Mouse (Mus musculus) heart, postnatal 0 days (tissue): Measurements from ENCODE around the gene Nmnat2. TPM values are rescaled to one million over a fixed set of nuclear protein-coding genes. Genes with fewer than 3 reads are reported as not detected.

Experiments
- ATAC-seq: fragments of 200-750 bp; cut with Nextera tagmentation; 2 replicates; pipeline ENCODE4 v1.8.0; 2017; ENCODE audit warnings: low read depth, moderate number of reproducible peaks, moderate library complexity; ENCODE audit not compliant: insufficient read depth
- DNase-seq: peaks from one replicate; pipeline ENCODE4 v3.0.0-alpha.2; 2016; ENCODE audit warnings: low spot score
- H3K27ac ChIP-seq: fragments of 300-500 bp; sonication (generic); 2 replicates; pipeline ENCODE4 v1.5.1; 2014; ENCODE audit warnings: low read depth, mild to moderate bottlenecking
- H3K27me3 ChIP-seq: fragments of 300-500 bp; sonication (generic); 2 replicates; pipeline ENCODE4 v1.6.1; 2014; ENCODE audit warnings: low read length, mixed read lengths; ENCODE audit not compliant: control insufficient read depth, insufficient read depth
- H3K36me3 ChIP-seq: fragments of 300-500 bp; sonication (generic); replicated peaks from 2 replicates; pipeline ENCODE4 v1.6.1; 2014; ENCODE audit warnings: low read length, mixed read lengths; ENCODE audit not compliant: control insufficient read depth, insufficient read depth
- H3K4me1 ChIP-seq: fragments of 300-500 bp; sonication (generic); 2 replicates; pipeline ENCODE4 v1.6.1; 2014; ENCODE audit warnings: antibody characterized with exemption; ENCODE audit not compliant: control insufficient read depth, insufficient read depth
- H3K4me2 ChIP-seq: fragments of 300-500 bp; sonication (generic); 2 replicates; pipeline ENCODE4 v1.6.1; 2014; ENCODE audit warnings: low read depth, mild to moderate bottlenecking, low read length, moderate library complexity
- H3K4me3 ChIP-seq: fragments of 300-500 bp; sonication (generic); 2 replicates; pipeline ENCODE4 v1.5.1; 2014; ENCODE audit warnings: low read depth, low read length
- H3K9ac ChIP-seq: fragments of 300-500 bp; sonication (generic); replicated peaks from 2 replicates; pipeline ENCODE4 v1.6.1; 2014; ENCODE audit warnings: low read depth, low read length, mixed read lengths
- H3K9me3 ChIP-seq: fragments of 300-500 bp; sonication (generic); replicated peaks from 2 replicates; pipeline ENCODE4 v1.6.1; 2016; ENCODE audit warnings: low read length; ENCODE audit not compliant: control insufficient read depth
- CTCF ChIP-seq: IDR thresholded peaks from 2 replicates; pipeline ENCODE4 v1.5.1; 2016; ENCODE audit warnings: antibody characterized with exemption, control low read depth, low read depth
- EP300 ChIP-seq: IDR thresholded peaks from 2 replicates; pipeline ENCODE4 v1.6.1; 2016; ENCODE audit warnings: antibody characterized with exemption, low read depth
- WGBS: fragments of 180-500 bp; shearing (Covaris S2); extraction: QIAGEN DNeasy Blood & Tissue Kit; methylation state at CpG from one replicate; pipeline ENCODE4 v1.1.7; 2014; 5-methylcytosine and 5-hydroxymethylcytosine counted together
- polyA plus RNA-seq: library from polyadenylated mRNA; unstranded; fragments of >200 nt; fragmentation: Nextera tagmentation; extraction: Ambion mirVana; gene quantifications from 2 replicates; pipeline ENCODE4 v1.2.1, GENCODE M21; 2015
- total RNA-seq: library from RNA; depleted of rRNA; stranded (reverse); fragments of >200 nt; gene quantifications from 2 replicates; pipeline ENCODE4 v1.2.3, GENCODE M21; 2014; ENCODE audit warnings: low replicate concordance

The Nmnat2 gene
- total and polyA plus RNA-seq, 2 experiments from 2014 or later, result 0.57 to 0.69 TPM

GRCm38 (mm10) chr1:153016465-153017163, 61.8 kb downstream of the Nmnat2 start:
- H3K36me3 ChIP-seq, result no peaks in the 10 kb centered on the region
- TF ChIP-seq EP300 (no peak), CTCF (peak; percentile 2; the same call in 1 of the 2 replicates)
- DNase-seq (no peak), ATAC-seq (no peak)
- no peak overlapping the region for H3K4me3 ChIP-seq
- no peak overlapping the region for H3K9ac ChIP-seq
- H3K4me2 ChIP-seq, result no peak overlapping the region
- H3K4me1 ChIP-seq, result peaks cover 8% of the 10 kb centered on the region; the same call in 1 of the 2 replicates
- WGBS, result 56% methylated on average over 11 of the region's 11 CpGs
- no peak overlapping the region for H3K27ac ChIP-seq
- no peaks in the 10 kb centered on the region for H3K9me3 ChIP-seq
- no peaks in the 10 kb centered on the region for H3K27me3 ChIP-seq

- H3K27ac ChIP-seq, result no peak overlapping the region
- no peaks in the 10 kb centered on the region for H3K27me3 ChIP-seq
- H3K4me1 ChIP-seq, result peaks cover 6% of the 10 kb centered on the region; the same call in 1 of the 2 replicates
- no peak for DNase-seq
- ATAC-seq, result no peak
- H3K4me2 ChIP-seq, result no peak overlapping the region
- no peaks in the 10 kb centered on the region for H3K36me3 ChIP-seq
- no peak overlapping the region for H3K4me3 ChIP-seq
- TF ChIP-seq CTCF (no peak), EP300 (no peak)
- no peaks in the 10 kb centered on the region for H3K9me3 ChIP-seq
- H3K9ac ChIP-seq, result no peak overlapping the region
- WGBS, result 94% methylated on average over 1 of the region's 1 CpGs
These were observed 64.3 kb downstream of the Nmnat2 start for GRCm38 (mm10) chr1:153019128-153019527.

GRCm38 (mm10) chr1:153019623-153020022, 64.8 kb downstream of the Nmnat2 start:
- Histone ChIP-seq H3K4me3 (no peak overlapping the region), H3K4me1 (0 out of 2 replicates have a peak, but pooled peaks cover 1% of the 10 kb centered on the region), H3K4me2 (no peak overlapping the region), H3K9ac (no peak overlapping the region), H3K36me3 (no peaks in the 10 kb centered on the region), H3K9me3 (no peaks in the 10 kb centered on the region), H3K27ac (no peak overlapping the region), H3K27me3 (no peaks in the 10 kb centered on the region)
- no peak for TF ChIP-seq EP300
- no peak for TF ChIP-seq CTCF
- DNase-seq, result no peak
- ATAC-seq, result no peak
- WGBS, result 69% methylated on average over 3 of the region's 3 CpGs

GRCm38 (mm10) chr1:153021034-153021638, 66.3 kb downstream of the Nmnat2 start:
- ATAC-seq (no peak), DNase-seq (no peak)
- Histone ChIP-seq H3K27ac (no peak overlapping the region), H3K4me1 (no peaks in the 10 kb centered on the region), H3K9me3 (no peaks in the 10 kb centered on the region), H3K9ac (no peak overlapping the region), H3K27me3 (no peaks in the 10 kb centered on the region), H3K36me3 (no peaks in the 10 kb centered on the region), H3K4me3 (no peak overlapping the region), H3K4me2 (no peak overlapping the region)
- WGBS, result 50% methylated on average over 7 of the region's 7 CpGs
- TF ChIP-seq CTCF (no peak), EP300 (no peak)

GRCm38 (mm10) chr1:153023018-153023417, 68.2 kb downstream of the Nmnat2 start:
- TF ChIP-seq CTCF (no peak), EP300 (no peak)
- Histone ChIP-seq H3K4me3 (no peak overlapping the region), H3K27ac (no peak overlapping the region), H3K27me3 (no peaks in the 10 kb centered on the region), H3K9ac (no peak overlapping the region), H3K4me2 (no peak overlapping the region), H3K4me1 (no peaks in the 10 kb centered on the region), H3K9me3 (no peaks in the 10 kb centered on the region), H3K36me3 (no peaks in the 10 kb centered on the region)
- ATAC-seq, result no peak
- 71% methylated on average over 4 of the region's 4 CpGs for WGBS
- no peak for DNase-seq
